Mouse (Mus musculus) cerebellum, adult 2 months (tissue): ENCODE measurements around the gene Spa17.

Experiments
- CTCF ChIP-seq: fragments of 200-500 bp; IDR thresholded peaks from 2 replicates; pipeline ENCODE4 v1.5.1; 2011; ENCODE audit warnings: low read depth, mild to moderate bottlenecking, control low read depth, low read length, moderate library complexity, borderline replicate concordance; ENCODE audit not compliant: insufficient read depth
- POLR2A ChIP-seq: fragments of 200-500 bp; IDR thresholded peaks from 2 replicates; pipeline ENCODE4 v1.6.1; 2011; ENCODE audit warnings: low read length, control low read depth, borderline replicate concordance; ENCODE audit not compliant: insufficient read depth

GRCm38 (mm10) chr9:37554279-37554678 is 59.2 kb downstream of the Spa17 start:
- no peak for TF ChIP-seq CTCF
- TF ChIP-seq POLR2A: no peak
